Mouse (Mus musculus): ENCODE measurements around the gene Hoxa3. TPM values are rescaled to one million over a fixed set of nuclear protein-coding genes. Genes with fewer than 3 reads are reported as not detected.

The Hoxa3 gene
- polyA plus RNA-seq, 1 experiment = 0.93 TPM

Other genes with a start within 250 kb of the Hoxa3 start
- 5.0 and 6.7 TPM in 2 replicates for gene Skap2, start 200.8 kb downstream of the Hoxa3 start, polyA plus RNA-seq (2012; ENCODE audit: low replicate concordance)
- 0.08 TPM in 1 of 2 replicates, not detected in the other for gene Hoxa1, start 55.0 kb downstream of the Hoxa3 start, polyA plus RNA-seq (2012; ENCODE audit: low replicate concordance)
- 0.08 and 0.29 TPM in 2 replicates for gene Hoxa2, start 48.5 kb downstream of the Hoxa3 start, polyA plus RNA-seq (2012; ENCODE audit: low replicate concordance)
- not detected in 2 replicates for gene 5730596B20Rik, start 35.8 kb downstream of the Hoxa3 start, polyA plus RNA-seq (2012; ENCODE audit: low replicate concordance)
- gene Hoxa4, start 21.6 kb downstream of the Hoxa3 start, polyA plus RNA-seq (2012; ENCODE audit: low replicate concordance) = 0.30 and 0.90 TPM in 2 replicates
- 0.49 and 0.99 TPM in 2 replicates for gene Hoxa5, start 8.7 kb downstream of the Hoxa3 start, polyA plus RNA-seq (2012; ENCODE audit: low replicate concordance)
- gene Hoxa6, start 4.6 kb downstream of the Hoxa3 start, polyA plus RNA-seq (2012; ENCODE audit: low replicate concordance) = 0.24 and 1.5 TPM in 2 replicates
- gene Gm28308, start within 50 bp of the Hoxa3 start, polyA plus RNA-seq (2012; ENCODE audit: low replicate concordance) = 0.20 TPM in 1 of 2 replicates, not detected in the other
- gene Hoxa7, start 8.5 kb upstream of the Hoxa3 start, polyA plus RNA-seq (2012; ENCODE audit: low replicate concordance) = 1.9 and 4.9 TPM in 2 replicates
- 0.96 and 1.6 TPM in 2 replicates for gene Hoxa9, start 17.8 kb upstream of the Hoxa3 start, polyA plus RNA-seq (2012; ENCODE audit: low replicate concordance)
- gene Hoxa10, start 27.5 kb upstream of the Hoxa3 start, polyA plus RNA-seq (2012; ENCODE audit: low replicate concordance) = not detected in 2 replicates
- gene Hoxa11, start 32.5 kb upstream of the Hoxa3 start, polyA plus RNA-seq (2012; ENCODE audit: low replicate concordance) = not detected in 2 replicates
- not detected in 2 replicates for gene Hoxa13, start 47.5 kb upstream of the Hoxa3 start, polyA plus RNA-seq (2012; ENCODE audit: low replicate concordance)
- not detected in 2 replicates for gene Evx1, start 100.2 kb upstream of the Hoxa3 start, polyA plus RNA-seq (2012; ENCODE audit: low replicate concordance)

Data from hematopoietic multipotent progenitor cell, adult 10-12 weeks (in vitro differentiated cells).